Mouse (Mus musculus): ENCODE measurements around the gene Ak4.
"Not testable (repeated sequence)": the region's sequence is repeated elsewhere in the genome, so short reads cannot be mapped to it uniquely, and the experiment has no call there.

The Ak4 gene

GRCm38 (mm10) chr4:101419151-101419910 lies at the start of gene Ak4:
Gene Ak4, plus strand, starts transcription at chr4:101419277.
- DNase-seq, result peak; percentile 46

GRCm38 (mm10) chr4:101369738-101370275 lies 49.3 kb upstream of the Ak4 start:
- no peak for DNase-seq

- no peak for DNase-seq
These were observed 46.8 kb upstream of the Ak4 start for GRCm38 (mm10) chr4:101372283-101372682.

GRCm38 (mm10) chr4:101372751-101373150 lies 46.3 kb upstream of the Ak4 start:
- no peak for DNase-seq

GRCm38 (mm10) chr4:101374104-101374503 lies 45.0 kb upstream of the Ak4 start:
- no peak for DNase-seq

- DNase-seq, result no peak
These were observed 42.2 kb upstream of the Ak4 start for GRCm38 (mm10) chr4:101376835-101377234.

- DNase-seq, result no peak
These were observed 40.8 kb upstream of the Ak4 start for GRCm38 (mm10) chr4:101378241-101378640.

- no peak for DNase-seq
These were observed 40.3 kb upstream of the Ak4 start for GRCm38 (mm10) chr4:101378778-101379177.

GRCm38 (mm10) chr4:101385002-101385401 lies 34.1 kb upstream of the Ak4 start:
- peak; percentile 12 for DNase-seq

GRCm38 (mm10) chr4:101388246-101388645 lies 30.8 kb upstream of the Ak4 start:
- DNase-seq, result no peak

- DNase-seq, result not testable (repeated sequence)
These were observed 30.4 kb upstream of the Ak4 start for GRCm38 (mm10) chr4:101388656-101389055.

GRCm38 (mm10) chr4:101392229-101392628 lies 26.8 kb upstream of the Ak4 start:
- peak; percentile 54 for DNase-seq

GRCm38 (mm10) chr4:101393292-101393711 lies 25.8 kb upstream of the Ak4 start:
- DNase-seq, result no peak

- no peak for DNase-seq
These were observed 24.0 kb upstream of the Ak4 start for GRCm38 (mm10) chr4:101395021-101395533.

- no peak for DNase-seq
These were observed 19.0 kb upstream of the Ak4 start for GRCm38 (mm10) chr4:101400025-101400594.

GRCm38 (mm10) chr4:101401945-101402344 lies 17.1 kb upstream of the Ak4 start:
- no peak for DNase-seq

GRCm38 (mm10) chr4:101404863-101405262 lies 14.2 kb upstream of the Ak4 start:
- no peak for DNase-seq

- no peak for DNase-seq
These were observed 12.5 kb upstream of the Ak4 start for GRCm38 (mm10) chr4:101406411-101407196.

GRCm38 (mm10) chr4:101416966-101417365 lies 2.1 kb upstream of the Ak4 start:
- no peak for DNase-seq

GRCm38 (mm10) chr4:101419911-101420880 lies 1.1 kb downstream of the Ak4 start:
- peak; percentile 6 for DNase-seq

- DNase-seq, result no peak
These were observed 3.9 kb downstream of the Ak4 start for GRCm38 (mm10) chr4:101422996-101423395.

GRCm38 (mm10) chr4:101423571-101423970 lies 4.5 kb downstream of the Ak4 start:
- no peak for DNase-seq
